Mouse (Mus musculus): ENCODE measurements around the gene Pter. TPM values are rescaled to one million over a fixed set of nuclear protein-coding genes. Genes with fewer than 3 reads are reported as not detected.

Pter gene
- polyA plus RNA-seq (2016; fragmentation: Nextera tagmentation; extraction: Ambion mirVana), result 38.3 and 38.8 TPM in 2 replicates

GRCm38 (mm10) chr2:12923804-12924591 lies at the start of gene Pter:
Gene Pter (plus strand): TSS chr2:12924041.
- H3K4me3 ChIP-seq, result peak within 1 kb of the TSS; percentile 75
- H3K4me2 ChIP-seq, result peak within 1 kb of the TSS; percentile 85
- no peaks in the 10 kb centered on the region for H3K36me3 ChIP-seq
- H3K9ac ChIP-seq, result peak within 1 kb of the TSS; percentile 85
- ATAC-seq (ENCODE audit: insufficient number of reproducible peaks, low FRiP score), result peak; percentile 98
- peak within 1 kb of the TSS; percentile 85 for H3K27ac ChIP-seq (ENCODE audit: poor library complexity, severe bottlenecking)
- WGBS, result under 1% methylated on average over 24 of the region's 24 CpGs
- no peaks in the 10 kb centered on the region for H3K27me3 ChIP-seq (replicated peaks)
- H3K9me3 ChIP-seq (replicated peaks), result 0 out of 2 replicates have a peak, but pooled peaks cover 4% of the 10 kb centered on the region
- H3K4me1 ChIP-seq (replicated peaks), result peaks cover 14% of the 10 kb centered on the region

DNA sequence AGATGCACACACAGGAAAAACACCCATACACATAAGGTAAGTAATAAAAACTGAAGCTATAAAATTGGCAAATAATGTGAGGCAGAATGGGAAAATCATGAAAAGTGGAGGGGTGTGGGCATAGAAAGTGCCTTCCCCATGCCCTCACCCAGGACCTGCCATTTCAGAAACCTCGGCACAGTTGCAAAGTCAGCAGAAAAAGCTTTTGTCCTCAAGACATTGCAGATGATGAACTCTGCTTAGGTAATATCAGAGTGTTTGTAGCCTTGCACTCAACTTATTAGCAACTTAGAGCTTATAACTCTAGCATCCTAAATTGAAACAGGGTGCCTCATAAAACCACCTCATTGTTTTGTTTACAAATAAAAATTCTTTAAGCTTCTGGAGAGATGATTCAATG lies 49.6 kb upstream of the Pter start:
- ATAC-seq (ENCODE audit: insufficient number of reproducible peaks, low FRiP score), result no peak
- H3K4me3 ChIP-seq, result no peak overlapping the region
- H3K9ac ChIP-seq, result no peak overlapping the region
- no peak overlapping the region for H3K27ac ChIP-seq (ENCODE audit: poor library complexity, severe bottlenecking)
- H3K4me2 ChIP-seq, result no peak overlapping the region
- H3K4me1 ChIP-seq (replicated peaks), result no peaks in the 10 kb centered on the region
- no peaks in the 10 kb centered on the region for H3K36me3 ChIP-seq
- H3K27me3 ChIP-seq (replicated peaks), result no peaks in the 10 kb centered on the region
- H3K9me3 ChIP-seq (replicated peaks), result no peaks in the 10 kb centered on the region
- 61% methylated on average over 1 of the region's 1 CpGs for WGBS

DNA sequence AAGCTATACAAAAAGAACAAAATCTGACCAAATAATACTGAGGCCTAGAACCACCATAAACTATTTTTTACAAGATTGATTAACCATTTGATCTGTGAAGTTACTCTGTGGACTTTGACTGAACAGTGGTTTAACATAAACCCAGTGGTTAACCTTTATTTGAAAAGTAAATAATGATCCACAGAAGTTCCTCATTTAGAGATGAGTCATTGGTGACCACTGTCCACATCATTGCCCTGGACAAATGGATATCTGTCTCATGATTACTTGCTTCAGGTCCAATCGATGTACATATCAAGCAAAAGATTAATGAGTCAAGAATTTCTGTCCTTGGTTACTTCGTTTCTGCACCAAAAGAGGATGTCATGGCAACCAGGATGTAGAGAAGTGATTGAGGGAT lies 44.3 kb upstream of the Pter start:
- Histone ChIP-seq H3K9ac (no peak overlapping the region), H3K36me3 (no peaks in the 10 kb centered on the region), H3K4me2 (no peak overlapping the region), H3K27ac (ENCODE audit: poor library complexity, severe bottlenecking) (no peak overlapping the region), H3K9me3 (replicated peaks) (no peaks in the 10 kb centered on the region), H3K4me1 (replicated peaks) (no peaks in the 10 kb centered on the region), H3K27me3 (replicated peaks) (no peaks in the 10 kb centered on the region), H3K4me3 (no peak overlapping the region)
- ATAC-seq (ENCODE audit: insufficient number of reproducible peaks, low FRiP score), result no peak
- 74% methylated on average over 2 of the region's 2 CpGs for whole genome bisulfite sequencing

- Histone ChIP-seq H3K9me3 (replicated peaks) (no peaks in the 10 kb centered on the region), H3K27me3 (replicated peaks) (no peaks in the 10 kb centered on the region), H3K36me3 (no peaks in the 10 kb centered on the region), H3K4me1 (replicated peaks) (no peaks in the 10 kb centered on the region), H3K27ac (ENCODE audit: poor library complexity, severe bottlenecking) (no peak overlapping the region), H3K9ac (no peak overlapping the region), H3K4me3 (no peak overlapping the region), H3K4me2 (no peak overlapping the region)
- 87% methylated on average over 1 of the region's 1 CpGs for WGBS
- no peak for ATAC-seq (ENCODE audit: insufficient number of reproducible peaks, low FRiP score)
Observed at GRCm38 (mm10) chr2:12881009-12881408, 42.8 kb upstream of the Pter start.

DNA sequence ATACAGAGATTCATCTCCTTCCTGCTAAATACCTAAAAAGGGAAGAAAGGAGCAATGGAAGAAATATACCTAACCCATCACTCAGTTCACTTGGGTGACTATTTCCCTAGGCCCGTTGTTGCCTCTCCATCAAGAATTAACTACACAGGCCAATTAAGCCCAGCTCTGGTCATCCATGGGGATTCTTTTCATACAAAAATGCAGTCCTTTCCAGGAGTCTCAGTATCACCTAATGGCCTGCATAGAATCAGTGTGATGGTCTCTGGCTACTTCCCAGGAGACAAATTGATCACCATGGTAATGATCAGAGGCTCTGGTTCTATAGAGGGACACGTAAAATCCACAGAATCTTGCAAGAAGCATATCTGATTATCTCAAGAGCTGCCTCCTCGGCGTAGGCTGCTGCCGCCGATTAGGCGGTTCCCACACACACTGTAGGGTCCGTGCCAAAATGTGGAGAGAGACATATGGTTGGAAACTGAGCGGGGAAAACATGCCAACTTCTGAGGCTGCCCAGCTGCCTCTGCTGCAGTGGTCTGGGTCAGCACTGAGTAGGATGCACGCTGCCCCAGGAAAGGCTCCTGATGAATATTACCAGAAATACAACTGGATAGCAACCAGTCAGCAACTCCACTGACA lies 40.4 kb upstream of the Pter start:
- no peaks in the 10 kb centered on the region for H3K36me3 ChIP-seq
- H3K9ac ChIP-seq, result no peak overlapping the region
- H3K4me1 ChIP-seq (replicated peaks), result no peaks in the 10 kb centered on the region
- WGBS, result 75% methylated on average over 10 of the region's 10 CpGs
- no peak for ATAC-seq (ENCODE audit: insufficient number of reproducible peaks, low FRiP score)
- H3K27ac ChIP-seq (ENCODE audit: poor library complexity, severe bottlenecking), result no peak overlapping the region
- no peaks in the 10 kb centered on the region for H3K9me3 ChIP-seq (replicated peaks)
- no peak overlapping the region for H3K4me3 ChIP-seq
- H3K27me3 ChIP-seq (replicated peaks), result no peaks in the 10 kb centered on the region
- H3K4me2 ChIP-seq, result no peak overlapping the region

- Histone ChIP-seq H3K36me3 (no peaks in the 10 kb centered on the region), H3K4me1 (replicated peaks) (no peaks in the 10 kb centered on the region), H3K4me3 (no peak overlapping the region), H3K9me3 (replicated peaks) (no peaks in the 10 kb centered on the region), H3K4me2 (no peak overlapping the region), H3K27ac (ENCODE audit: poor library complexity, severe bottlenecking) (no peak overlapping the region), H3K27me3 (replicated peaks) (no peaks in the 10 kb centered on the region), H3K9ac (no peak overlapping the region)
- no peak for ATAC-seq (ENCODE audit: insufficient number of reproducible peaks, low FRiP score)
- 69% methylated on average over 2 of the region's 2 CpGs for WGBS
Observed at GRCm38 (mm10) chr2:12887015-12887414, 36.8 kb upstream of the Pter start.

DNA sequence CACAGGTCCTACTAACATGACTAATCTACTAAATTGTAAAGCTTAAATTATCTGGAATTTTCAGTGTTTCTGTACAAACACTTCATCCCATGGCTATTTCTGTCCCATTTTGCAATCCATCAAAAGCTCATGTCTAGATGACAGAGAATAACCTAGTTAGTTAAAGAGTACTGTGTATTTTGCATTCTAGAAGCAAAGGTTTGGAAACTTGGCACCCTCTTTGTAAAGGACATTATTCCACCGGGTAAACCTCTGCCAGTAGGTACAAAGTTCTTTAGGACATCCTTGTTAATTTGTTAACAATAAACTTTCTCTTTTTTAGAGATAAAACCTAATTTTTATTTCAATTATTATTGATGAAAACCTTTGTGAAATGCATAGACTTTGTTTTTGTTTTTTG lies 18.1 kb upstream of the Pter start:
- H3K27ac ChIP-seq (ENCODE audit: poor library complexity, severe bottlenecking), result no peak overlapping the region
- no peak overlapping the region for H3K4me3 ChIP-seq
- no peak overlapping the region for H3K9ac ChIP-seq
- H3K4me1 ChIP-seq (replicated peaks), result no peaks in the 10 kb centered on the region
- no peaks in the 10 kb centered on the region for H3K36me3 ChIP-seq
- H3K4me2 ChIP-seq, result no peak overlapping the region
- 78% methylated on average over 1 of the region's 1 CpGs for WGBS
- peaks cover 2% of the 10 kb centered on the region; the same call in 1 of the 2 replicates for H3K9me3 ChIP-seq (replicated peaks)
- ATAC-seq (ENCODE audit: insufficient number of reproducible peaks, low FRiP score), result no peak
- H3K27me3 ChIP-seq (replicated peaks), result no peaks in the 10 kb centered on the region; the same call in 1 of the 2 replicates

GRCm38 (mm10) chr2:12925643-12926042 lies 1.8 kb downstream of the Pter start:
- Histone ChIP-seq H3K9ac (no peak overlapping the region), H3K27me3 (replicated peaks) (no peaks in the 10 kb centered on the region), H3K27ac (ENCODE audit: poor library complexity, severe bottlenecking) (no peak overlapping the region), H3K4me1 (replicated peaks) (peaks cover 21% of the 10 kb centered on the region), H3K4me3 (no peak overlapping the region), H3K9me3 (replicated peaks) (no peaks in the 10 kb centered on the region), H3K4me2 (no peak overlapping the region), H3K36me3 (no peaks in the 10 kb centered on the region)
- ATAC-seq (ENCODE audit: insufficient number of reproducible peaks, low FRiP score), result no peak
- 77% methylated on average over 1 of the region's 1 CpGs for WGBS

- Histone ChIP-seq H3K9ac (no peak overlapping the region), H3K4me3 (no peak overlapping the region), H3K27me3 (replicated peaks) (no peaks in the 10 kb centered on the region), H3K36me3 (peaks cover 5% of the 10 kb centered on the region; the same call in 1 of the 2 replicates), H3K27ac (ENCODE audit: poor library complexity, severe bottlenecking) (peak overlapping the region; percentile 45), H3K9me3 (replicated peaks) (0 out of 2 replicates have a peak, but pooled peaks cover 4% of the 10 kb centered on the region), H3K4me1 (replicated peaks) (peaks cover 21% of the 10 kb centered on the region), H3K4me2 (no peak overlapping the region)
- ATAC-seq (ENCODE audit: insufficient number of reproducible peaks, low FRiP score), result peak; percentile 75; the same call in 1 of the 2 replicates
- WGBS, result 27% methylated on average over 2 of the region's 2 CpGs
Observed at GRCm38 (mm10) chr2:12930338-12930737, 6.5 kb downstream of the Pter start.

- Histone ChIP-seq H3K9ac (no peak overlapping the region), H3K27ac (ENCODE audit: poor library complexity, severe bottlenecking) (no peak overlapping the region), H3K4me1 (replicated peaks) (peaks cover 9% of the 10 kb centered on the region), H3K4me2 (no peak overlapping the region), H3K4me3 (no peak overlapping the region), H3K36me3 (peaks cover 11% of the 10 kb centered on the region; the same call in 1 of the 2 replicates), H3K27me3 (replicated peaks) (no peaks in the 10 kb centered on the region), H3K9me3 (replicated peaks) (0 out of 2 replicates have a peak, but pooled peaks cover 4% of the 10 kb centered on the region)
- no peak for ATAC-seq (ENCODE audit: insufficient number of reproducible peaks, low FRiP score)
- 82% methylated on average over 2 of the region's 2 CpGs for WGBS
Observed at GRCm38 (mm10) chr2:12933905-12934304, 10.1 kb downstream of the Pter start.

DNA sequence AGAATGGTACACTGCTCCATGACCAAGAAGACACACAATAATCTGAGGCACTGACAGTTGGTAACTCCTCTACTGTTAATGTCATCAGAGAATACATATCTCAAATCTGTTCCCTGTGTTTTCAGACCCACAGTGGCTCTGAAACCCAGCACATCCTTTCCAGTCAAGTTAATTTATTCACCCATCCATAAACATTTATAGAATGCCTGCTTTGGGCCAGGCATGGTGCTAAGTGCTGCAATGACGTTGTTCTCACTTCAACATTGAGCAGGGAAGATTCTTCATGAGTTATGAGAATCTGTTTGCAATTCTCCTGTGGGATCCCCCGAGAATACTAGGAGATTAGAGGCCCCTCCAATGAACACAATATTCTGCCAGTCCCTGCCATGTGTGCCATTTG lies 11.4 kb downstream of the Pter start:
- Histone ChIP-seq H3K4me2 (no peak overlapping the region), H3K4me3 (no peak overlapping the region), H3K27me3 (replicated peaks) (no peaks in the 10 kb centered on the region), H3K4me1 (replicated peaks) (peaks cover 5% of the 10 kb centered on the region), H3K9ac (no peak overlapping the region), H3K36me3 (peaks cover 11% of the 10 kb centered on the region; the same call in 1 of the 2 replicates), H3K9me3 (replicated peaks) (0 out of 2 replicates have a peak, but pooled peaks cover 4% of the 10 kb centered on the region), H3K27ac (ENCODE audit: poor library complexity, severe bottlenecking) (no peak overlapping the region)
- no peak for ATAC-seq (ENCODE audit: insufficient number of reproducible peaks, low FRiP score)
- WGBS, result 67% methylated on average over 2 of the region's 2 CpGs

Data from heart, embryonic 12.5 days (tissue).